Mouse (Mus musculus): Measurements from ENCODE around the gene Stk32b.

DNA sequence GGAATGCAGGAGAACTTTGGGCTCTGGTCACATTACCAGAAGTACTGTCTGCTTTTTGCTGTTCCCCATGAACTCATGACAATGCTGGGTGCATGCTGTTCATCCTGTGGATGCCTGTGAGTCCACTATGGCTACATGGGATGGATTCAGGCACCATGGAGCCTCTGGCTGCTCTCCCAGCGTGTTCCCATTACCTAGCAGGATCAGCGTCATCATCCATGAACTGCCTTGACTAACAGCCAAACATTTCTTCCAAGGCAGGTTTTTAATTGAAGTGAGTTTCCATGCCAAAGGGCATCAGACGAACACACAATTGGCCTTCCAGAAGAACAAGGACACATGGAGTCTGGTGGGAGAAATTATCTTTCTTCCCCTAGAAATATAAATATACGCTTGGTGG, 245.4 kb downstream of the Stk32b start:
- no peak for TF ChIP-seq POLR2A (IDR thresholded peaks at IDR 0.05; ENCODE audit: insufficient read depth, low read depth, low read length)
- TF ChIP-seq CTCF (IDR thresholded peaks at IDR 0.05; ENCODE audit: insufficient read depth, low read depth, low read length), result no peak
